Mouse (Mus musculus) lung, postnatal 14 days (tissue): ENCODE results near the gene Kif13a.
A peak's percentile ranks its signal among the peaks of the same experiment; 100 is the strongest.

Experiments
- DNase-seq: peaks from one replicate; pipeline ENCODE4 v3.0.0; 2021

The Kif13a gene

DNA sequence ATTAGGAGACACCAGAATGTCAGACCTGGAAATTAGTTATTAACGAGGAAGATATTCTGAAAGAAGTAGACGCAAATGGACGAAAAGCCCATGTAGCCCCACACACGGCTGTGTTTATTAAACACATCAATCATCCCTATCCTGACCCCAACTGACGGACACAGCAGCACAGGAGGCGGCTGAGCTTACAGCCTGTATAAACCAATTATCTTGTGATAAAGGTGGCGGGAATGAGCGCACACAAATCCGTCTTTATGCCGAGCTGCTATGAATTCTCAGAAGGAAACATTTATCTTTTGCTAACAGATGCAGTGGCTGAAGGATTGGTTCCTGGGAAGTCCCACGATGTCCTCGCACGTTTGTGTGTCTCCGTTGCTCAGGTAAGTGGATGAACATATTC lies 48.9 kb downstream of the Kif13a start:
- DNase-seq = no peak

DNA sequence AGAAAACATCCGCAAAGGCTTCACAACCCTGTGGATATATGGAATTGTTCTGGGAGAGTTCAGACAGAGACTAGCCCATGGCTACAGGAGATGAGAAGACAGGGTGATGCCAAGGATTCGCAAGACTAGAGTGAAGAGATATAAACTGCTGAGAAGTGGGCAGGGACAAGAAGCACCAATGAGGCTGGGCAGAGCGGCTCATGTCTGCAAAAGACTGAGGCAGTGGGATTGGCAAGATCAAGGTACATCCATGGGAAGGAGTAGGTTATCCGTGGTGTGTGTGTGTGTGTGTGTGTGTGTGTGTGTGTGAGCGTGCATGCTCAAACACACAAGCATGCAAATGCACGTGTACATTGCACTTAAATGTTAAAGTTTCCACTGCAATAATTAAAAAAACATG lies 49.4 kb downstream of the Kif13a start:
- DNase-seq = no peak

DNA sequence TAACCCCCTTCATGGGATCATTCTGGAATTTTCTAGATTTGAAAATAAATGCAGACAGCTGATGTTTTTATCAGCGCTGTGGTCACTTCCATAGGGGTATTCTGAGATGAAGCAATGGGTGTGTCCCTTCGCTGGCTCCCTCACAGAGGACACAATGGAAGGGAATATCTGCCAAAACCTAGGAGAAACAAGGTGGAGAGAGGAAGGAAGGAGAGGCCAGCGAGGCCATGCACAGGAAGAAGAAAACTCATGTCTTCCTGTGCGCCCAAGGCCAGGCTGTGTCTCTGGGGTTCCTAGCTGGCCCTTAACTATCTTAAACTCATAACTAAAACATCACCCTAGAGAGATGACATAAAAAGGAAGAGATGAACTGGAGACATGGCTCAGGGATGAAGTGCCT lies 52.6 kb downstream of the Kif13a start:
- peak; percentile 24 for DNase-seq

DNA sequence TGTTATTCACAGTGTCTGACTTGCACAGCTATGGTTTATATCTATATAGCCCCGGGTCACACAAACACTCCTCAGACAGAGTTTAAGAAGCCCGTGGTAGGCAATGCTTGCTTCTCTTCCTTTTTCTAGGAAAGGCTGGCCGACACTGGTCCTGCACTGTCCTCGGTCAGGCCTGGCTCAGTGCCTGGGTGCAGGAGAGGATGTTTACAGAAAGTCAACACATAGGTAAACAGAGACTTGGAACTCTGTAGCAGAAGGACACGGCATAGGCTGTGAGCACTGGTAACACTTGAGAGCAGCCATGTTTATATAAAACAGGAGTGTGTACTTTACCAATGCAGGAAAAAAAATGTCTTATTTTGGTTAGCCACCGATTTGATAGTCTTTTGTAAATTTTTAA lies 54.3 kb downstream of the Kif13a start:
- DNase-seq = peak; percentile 85

DNA sequence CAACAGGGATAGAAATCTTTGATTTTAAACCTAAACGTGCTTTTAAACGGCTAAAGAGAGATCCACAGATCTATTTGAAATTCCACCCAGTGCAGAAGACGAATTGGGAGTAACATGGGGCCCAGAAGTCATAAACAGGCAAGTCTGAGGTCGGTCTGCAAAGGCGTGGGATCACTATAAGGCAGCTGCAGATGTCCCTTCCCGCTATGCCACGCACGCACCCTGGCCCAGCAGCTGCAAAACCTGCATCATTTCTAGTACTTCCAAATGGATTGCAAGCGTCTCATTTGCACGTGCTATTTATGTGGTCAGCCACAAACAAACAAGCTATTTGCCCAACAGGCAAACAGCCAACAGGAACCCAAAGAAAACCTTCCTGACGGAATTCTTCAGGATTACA lies 56.9 kb downstream of the Kif13a start:
- no peak for DNase-seq

DNA sequence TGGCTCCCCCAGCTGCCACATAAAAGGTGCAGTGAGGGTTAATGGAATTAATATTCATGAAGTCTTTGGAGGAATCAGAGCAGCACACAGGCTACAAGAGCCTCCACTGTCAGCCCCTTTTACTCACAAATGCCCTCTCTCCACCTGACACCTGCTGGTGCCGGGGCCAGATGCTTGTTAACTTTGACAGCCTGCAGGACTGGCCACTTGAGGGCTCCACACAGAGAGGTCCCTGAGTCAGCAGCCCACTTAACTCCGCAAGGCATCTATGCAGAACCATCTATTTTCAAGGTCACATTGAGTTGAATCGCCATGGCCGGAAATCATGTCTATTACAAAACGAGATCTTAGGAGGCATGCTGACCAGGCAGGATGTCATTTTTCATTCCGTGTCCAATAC lies 57.5 kb downstream of the Kif13a start:
- DNase-seq = peak; percentile 26

DNA sequence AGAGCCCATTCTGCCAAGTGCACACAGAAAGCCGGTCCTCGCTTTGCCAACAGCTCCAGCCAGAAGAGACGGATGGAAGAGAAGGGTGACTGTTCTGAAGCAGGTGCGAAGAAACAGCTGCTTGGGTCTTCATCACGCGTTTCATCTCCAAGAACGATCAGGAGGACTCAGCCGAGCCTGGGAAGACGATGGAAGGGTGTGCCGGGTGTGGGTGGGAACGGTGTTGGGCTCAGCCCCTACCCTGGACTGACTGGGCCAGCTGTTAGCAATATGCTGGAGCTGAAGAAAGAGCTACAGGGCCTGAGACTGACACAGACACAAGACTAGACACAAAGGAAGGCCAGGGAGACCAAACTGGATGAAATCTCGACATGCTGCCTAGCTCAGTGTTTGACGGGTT lies 60.2 kb downstream of the Kif13a start:
- DNase-seq = no peak

DNA sequence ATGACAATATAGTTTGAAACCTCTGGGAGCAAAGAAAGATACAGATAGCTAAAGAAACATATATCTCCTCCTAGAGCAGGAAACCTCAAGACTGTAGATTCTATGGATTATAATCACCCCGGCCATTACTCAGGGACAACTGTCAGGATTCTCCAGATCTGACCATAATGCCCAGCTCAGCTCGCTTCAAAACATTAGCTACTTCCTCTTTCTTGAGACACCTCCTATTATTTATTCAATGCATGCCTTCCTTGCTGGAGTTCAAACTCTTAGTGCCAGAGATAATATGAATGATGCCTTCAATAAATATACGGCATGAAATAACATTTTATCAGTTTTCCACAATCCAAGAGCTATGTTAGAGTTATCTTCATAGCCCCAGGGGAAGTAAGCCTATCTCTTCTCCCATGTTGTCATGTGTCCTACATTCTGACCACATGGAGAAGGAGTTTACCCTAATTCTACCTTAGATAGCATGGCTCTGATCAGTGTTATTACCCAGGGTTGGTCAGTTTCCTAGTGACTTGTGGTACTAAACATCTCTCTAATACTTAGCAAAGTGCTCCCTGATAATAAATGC lies 66.4 kb downstream of the Kif13a start:
- DNase-seq = no peak

DNA sequence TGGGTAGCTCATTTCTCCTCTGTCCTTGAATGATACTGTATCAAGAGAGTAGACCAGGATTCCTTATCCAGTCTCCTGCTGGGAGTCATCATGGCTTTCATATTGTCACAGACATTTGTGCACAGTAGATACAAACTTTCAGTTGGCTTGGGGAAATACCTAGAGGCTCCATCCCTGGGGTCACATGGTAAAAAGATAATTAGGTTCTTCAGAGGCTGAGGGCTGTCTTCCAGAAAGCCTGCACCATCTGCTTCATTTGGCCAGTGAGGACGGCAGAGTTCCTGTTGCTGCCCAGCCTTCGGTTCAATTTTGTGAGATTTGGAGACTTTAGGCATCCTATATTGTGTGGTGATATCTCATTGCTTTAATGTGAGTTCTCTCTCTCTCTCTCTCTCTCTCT lies 69.8 kb downstream of the Kif13a start:
- no peak for DNase-seq

DNA sequence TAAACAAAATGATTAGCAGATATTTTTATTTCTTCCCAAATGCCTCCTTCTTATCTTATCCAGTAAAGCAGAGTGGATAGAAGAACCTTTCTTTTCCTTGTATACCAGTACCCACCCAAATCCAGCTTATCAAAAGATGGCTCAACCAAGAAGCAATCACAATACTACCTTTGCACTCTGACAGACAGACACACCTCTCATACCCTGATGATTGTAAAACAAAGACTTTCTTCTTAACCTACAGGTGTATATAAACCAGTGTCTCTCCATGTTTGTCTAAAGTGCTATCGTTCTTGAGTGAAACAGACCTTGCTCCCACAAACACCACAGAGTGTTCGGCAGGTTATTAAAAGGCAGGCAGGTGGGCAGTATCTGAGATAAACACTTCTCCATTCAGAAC lies 70.5 kb downstream of the Kif13a start:
- no peak for DNase-seq

DNA sequence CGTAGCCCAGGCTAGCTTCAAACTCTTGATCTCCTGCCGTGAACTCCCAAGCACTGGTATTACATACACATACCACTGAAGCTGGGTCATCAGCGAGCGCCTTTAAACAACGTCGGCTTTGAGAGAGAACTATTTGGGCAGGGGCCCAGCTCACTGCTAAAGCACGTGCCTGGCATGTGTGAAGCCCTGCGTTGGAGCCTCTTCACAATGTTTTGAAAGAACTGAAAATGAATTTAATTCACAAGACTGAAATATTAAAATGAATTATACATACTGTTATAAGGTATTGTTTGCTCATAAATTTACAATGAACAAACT lies 70.9 kb downstream of the Kif13a start:
- peak; percentile 19 for DNase-seq

DNA sequence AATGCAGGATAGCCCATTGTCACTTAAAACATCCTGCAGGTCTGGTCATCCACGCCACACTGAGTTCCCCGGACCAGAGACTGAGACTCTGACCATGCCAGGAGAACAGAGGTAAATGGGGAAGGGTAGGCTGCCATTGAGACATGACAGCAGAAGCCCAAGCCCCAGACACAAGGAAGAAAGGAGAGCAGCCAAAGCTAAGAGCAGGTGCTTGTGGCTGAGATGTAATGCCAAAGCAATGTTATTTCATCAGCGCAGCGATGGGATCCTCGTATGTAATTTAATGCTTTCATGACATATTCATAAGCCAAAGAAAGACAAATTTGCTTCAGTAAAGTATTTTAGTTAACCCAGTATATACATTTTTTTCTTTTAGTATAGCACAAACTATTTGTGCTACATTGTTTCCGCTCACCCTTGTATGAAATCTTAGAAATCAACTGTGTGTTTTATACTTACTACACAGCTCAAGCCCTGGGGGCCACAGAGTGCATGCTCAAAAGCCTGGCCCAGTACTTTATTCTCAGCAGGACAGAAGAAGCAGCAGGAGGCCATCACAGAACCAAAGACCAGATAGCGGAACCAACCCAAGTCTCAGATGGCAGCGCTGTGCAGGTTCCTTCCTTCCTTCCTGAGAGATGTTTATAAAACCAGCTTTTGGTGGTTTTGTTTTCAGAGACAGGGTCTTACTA lies 71.4 kb downstream of the Kif13a start:
- DNase-seq = no peak

DNA sequence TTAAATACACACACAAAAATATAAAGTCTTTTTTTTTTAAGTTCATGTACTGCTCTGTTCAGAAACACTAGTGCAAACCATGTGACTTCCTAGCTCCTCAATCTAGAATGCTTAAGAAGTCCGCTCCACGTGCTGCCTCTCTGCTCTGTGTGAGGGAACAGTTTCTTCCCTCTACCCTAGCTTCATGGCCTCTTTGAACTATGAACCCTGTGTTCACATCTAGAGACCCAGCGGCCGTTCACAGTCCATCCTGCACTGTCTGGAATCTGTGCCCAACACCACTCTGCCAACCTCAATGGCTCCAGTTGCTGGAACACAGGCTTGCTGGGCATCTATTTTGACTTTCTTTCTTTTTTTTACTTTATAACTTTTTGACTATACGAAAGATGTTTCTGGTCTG lies 75.2 kb downstream of the Kif13a start:
- no peak for DNase-seq

DNA sequence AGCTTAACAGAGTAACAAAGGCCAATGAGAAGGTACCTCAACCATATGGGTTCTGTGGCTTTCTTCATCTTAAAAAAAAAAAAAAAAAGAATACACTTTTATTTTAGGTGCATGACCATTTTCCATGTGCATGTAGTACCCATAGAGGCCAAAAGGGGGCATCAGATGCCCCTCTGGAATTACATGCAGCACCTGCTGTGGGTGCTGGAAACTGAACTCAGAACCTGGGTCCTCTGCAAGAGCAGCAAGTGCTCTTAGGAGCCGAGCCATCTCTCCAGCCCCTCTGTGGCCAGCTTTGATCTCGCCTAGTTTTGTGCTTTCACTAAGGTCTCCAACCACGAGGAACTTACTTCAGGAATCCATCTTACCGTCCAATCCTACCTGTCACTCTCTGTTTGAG lies 77.2 kb downstream of the Kif13a start:
- DNase-seq = no peak

DNA sequence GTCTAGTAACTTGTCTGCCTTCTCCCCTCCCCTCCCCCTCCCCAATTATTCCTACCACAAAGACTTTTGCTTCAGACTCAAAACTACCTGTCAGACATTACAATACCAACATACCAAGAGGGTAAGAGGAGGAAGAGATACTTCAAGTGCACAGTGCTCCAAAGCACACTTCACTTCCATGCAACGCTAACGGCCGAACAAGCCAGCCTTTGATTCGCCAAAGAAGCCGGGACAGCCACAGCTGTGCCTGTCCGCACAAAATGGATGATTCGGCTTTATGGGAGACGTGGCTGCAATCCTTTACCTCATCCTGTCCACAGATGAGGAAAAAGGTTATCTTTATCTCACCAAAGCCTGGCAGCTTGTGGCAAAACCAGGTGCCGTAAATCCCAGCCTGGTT lies 84.2 kb downstream of the Kif13a start:
- DNase-seq = no peak

DNA sequence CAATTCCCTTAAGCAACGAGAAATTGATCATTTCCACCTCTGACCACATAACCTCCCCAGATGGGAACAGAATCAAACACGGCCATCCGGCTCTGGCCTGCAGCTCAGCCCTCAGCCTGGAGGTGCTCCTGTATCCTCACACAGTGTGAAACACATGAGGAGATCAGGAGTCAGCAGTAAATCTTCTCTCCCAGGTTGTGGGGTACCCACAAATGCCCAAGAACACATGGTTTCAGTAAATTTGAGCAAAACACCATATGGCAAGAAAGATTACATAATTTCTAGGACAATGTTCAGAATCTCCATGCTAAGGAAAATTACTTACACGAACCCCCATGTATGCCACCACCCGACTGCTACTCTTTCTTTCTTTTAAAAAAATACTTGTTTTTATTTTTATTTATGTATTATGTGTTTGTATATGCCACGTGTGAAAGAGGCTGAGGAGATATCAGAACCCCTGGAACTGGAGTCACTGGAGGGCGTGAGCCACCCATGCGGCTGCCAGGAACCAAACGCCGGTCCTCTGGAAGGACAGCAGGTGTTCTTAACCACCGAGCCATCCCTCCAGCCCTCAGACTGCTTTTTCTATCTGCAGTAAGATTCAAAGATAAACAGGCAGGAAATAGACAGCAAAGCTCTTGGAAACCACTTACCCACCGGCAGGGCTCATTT lies 85.0 kb downstream of the Kif13a start:
- DNase-seq = no peak

DNA sequence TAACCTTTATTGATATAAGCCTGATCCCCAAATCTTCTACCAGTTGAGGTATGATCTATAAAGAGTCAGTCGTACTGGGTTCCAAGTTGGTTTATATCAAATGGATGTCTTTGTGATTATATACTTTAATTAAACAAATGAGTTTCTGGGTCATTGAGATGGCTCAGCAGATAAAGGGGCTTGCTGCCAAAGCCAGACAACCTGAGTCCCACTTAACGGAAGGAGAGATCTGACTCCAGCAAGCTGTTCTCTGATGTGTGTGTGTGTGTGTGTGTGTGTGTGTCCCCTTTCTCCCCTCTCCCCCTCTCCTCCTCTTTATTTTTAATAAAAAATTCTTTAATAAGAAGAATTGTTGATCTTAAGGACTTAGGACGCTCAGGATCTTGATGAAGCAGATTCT lies 86.0 kb downstream of the Kif13a start:
- no peak for DNase-seq

DNA sequence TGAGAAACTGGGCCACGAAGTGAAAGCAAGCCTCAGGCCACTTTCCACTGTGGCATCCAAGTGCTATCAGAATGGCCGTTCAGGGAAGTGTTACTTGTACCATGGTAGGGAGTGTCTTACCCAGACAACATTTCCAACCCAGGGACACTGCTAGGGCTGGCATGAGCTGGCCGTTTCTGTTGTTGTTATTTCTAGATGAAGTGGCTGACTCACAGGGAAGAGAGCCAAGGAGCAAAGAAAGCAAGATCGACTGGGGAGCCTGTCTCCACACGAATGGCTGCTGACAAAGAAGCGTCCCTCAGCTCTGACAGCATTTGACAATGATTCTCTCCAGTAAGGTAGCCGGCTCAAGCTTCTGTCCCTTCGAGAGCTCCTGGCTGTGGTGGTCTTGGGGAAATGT lies 87.5 kb downstream of the Kif13a start:
- DNase-seq = peak; percentile 28

DNA sequence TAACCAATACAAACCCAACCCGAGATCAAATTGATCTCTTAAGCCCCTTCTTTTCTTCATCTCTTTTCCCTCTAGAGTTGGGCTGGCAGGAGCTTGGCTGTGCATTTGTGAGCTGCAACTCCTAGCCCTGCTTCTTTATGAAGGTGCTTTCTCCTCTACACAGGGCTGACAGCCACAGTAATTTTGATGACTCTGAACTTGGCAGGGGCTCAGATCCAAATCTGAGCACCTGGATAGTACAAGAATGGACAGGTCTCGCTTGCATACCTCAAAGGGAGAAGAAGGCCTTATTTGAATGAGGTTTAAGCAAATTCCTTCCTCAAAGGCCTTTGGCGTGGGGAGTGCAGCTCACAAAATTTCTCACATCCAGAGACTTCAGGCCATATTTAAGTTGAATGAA lies 88.0 kb downstream of the Kif13a start:
- no peak for DNase-seq

DNA sequence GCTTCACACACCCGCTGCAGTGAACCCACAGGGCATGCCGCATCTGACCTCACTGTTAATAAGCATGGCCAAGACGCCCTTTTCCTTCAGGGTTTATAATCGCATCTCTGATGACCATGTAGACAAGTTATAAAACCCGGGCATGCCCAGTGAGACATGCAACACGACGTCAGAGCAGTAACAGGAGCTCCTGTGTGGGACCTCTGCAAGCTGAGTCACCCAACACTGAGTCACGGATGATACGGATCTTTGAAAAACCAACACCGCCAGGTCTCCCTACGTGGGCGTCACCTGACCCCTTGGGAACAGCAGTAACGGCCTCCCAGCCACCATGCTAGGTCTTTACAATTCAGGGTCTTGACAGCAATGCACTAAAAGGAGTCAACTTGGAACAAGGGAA lies 89.0 kb downstream of the Kif13a start:
- DNase-seq = no peak

DNA sequence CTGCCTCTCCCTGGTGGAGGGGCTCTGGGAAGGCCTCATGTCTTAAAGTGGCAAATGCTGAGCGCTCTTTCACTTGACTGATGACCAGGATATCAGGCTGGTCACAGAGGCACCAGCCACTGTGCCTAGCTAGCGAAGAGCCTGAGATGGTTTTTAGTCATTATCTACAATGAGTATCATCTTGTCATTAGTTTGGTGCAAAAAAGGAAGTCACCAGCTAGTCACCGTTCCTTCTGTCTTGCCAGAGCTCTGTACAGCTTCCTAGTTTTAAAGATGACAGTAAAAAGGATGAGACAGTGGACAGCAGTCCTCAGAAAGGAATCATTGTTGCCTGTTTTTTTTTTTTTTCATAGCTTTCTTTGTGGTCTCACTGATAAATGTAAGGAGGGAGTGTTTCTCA lies 90.4 kb downstream of the Kif13a start:
- DNase-seq = no peak

DNA sequence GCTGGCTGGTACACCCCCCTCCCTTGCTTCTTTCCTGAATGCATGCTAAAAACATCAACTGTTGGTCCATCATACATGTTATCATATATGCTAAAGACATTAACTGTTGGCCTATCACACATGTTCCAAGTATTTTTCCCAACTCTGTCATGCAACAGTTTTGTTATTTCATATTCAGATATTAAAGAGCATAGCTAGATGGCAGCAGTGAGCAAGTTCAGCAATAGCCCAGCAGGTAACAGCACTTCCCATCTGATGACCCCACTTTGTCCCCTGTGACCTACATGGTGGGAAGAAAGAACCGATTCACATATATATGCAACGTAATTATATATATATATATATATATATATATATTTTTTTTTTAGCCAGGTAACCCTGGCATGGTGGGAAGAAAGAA lies 91.1 kb downstream of the Kif13a start:
- DNase-seq = peak; percentile 59

DNA sequence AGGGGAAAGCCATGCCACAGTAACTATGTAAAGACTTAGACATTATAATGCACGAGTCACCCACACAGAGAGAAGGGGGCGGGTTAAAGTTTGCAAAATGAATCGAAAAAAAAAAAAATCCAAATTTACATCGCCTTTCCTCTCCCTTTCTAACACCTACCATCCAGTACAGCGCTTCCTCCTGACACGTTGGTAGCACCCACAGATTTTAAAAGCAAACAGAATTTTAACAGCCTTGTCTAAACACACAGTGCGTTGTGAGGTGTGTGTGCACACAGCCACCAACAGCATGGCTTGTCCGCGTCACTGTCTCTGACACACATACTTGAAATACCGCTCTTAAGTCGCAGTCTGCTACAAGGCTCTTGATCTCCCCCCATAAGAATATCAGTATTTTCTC lies 94.3 kb downstream of the Kif13a start:
- DNase-seq = no peak

DNA sequence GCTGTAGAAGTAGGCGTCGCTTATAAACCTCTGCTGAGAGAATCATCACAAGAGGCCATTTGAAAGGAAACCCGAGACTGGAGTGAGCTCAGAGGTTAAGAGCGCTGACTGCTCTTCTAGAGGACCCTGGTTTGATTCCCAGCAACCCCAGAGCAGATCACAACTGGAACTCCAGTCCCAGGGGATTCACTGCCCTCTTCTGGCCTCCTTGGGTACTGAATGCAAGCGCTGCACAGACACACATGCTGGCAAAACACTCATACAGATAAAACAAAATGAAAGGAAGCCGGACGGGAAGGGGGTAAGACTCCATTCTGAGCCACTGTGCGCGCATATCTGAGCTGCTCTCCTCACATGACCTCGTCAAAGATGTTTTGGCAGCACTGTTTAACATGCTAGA lies 94.9 kb downstream of the Kif13a start:
- no peak for DNase-seq

DNA sequence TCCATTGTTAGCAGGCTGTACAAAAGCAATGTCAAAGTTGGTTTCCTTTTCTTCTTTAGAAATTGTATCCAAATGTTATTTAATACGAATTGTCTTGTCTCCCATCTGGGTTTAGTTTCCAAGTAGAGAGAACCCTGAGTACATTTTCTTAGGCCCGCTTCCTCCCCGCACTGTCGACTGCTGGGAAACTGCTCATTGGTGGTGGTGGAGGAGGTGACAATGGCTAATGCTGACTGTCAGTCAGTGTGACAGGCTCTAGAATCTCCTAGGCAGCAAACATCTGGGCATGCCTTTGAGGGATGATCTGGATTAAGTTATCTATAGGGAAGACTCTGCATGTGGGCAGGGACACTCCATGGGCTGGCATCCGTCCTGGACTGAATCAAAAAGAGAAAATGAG lies 96.1 kb downstream of the Kif13a start:
- no peak for DNase-seq
